Mouse (Mus musculus) liver, adult 2 months (tissue): Measurements from ENCODE around the gene Pole. TPM values are rescaled to one million over a fixed set of nuclear protein-coding genes. Genes with fewer than 3 reads are reported as not detected.

Experiments used
- DNase-seq: peaks from one replicate; pipeline ENCODE4 v3.0.0-alpha.2; 2011; ENCODE audit warnings: low read depth, low spot score; ENCODE audit errors: extremely low read depth
- H3K27ac ChIP-seq: fragments of 200-500 bp; replicated peaks from 2 replicates; pipeline ENCODE4 v1.5.1; 2012; ENCODE audit warnings: low read depth, mild to moderate bottlenecking, control low read depth, inconsistent platforms, low read length; ENCODE audit not compliant: insufficient read depth
- H3K27me3 ChIP-seq: fragments of 200-500 bp; 2 replicates; pipeline ENCODE4 v1.6.1; 2012; ENCODE audit warnings: mild to moderate bottlenecking, moderate library complexity, low read length, inconsistent platforms; ENCODE audit not compliant: control insufficient read depth, insufficient read depth
- H3K36me3 ChIP-seq: fragments of 200-500 bp; 2 replicates; pipeline ENCODE4 v1.6.1; 2012; ENCODE audit warnings: low read length, inconsistent platforms; ENCODE audit not compliant: control insufficient read depth, insufficient read depth
- H3K4me1 ChIP-seq: fragments of 200-500 bp; 2 replicates; pipeline ENCODE4 v1.6.1; 2011; ENCODE audit warnings: low read length; ENCODE audit not compliant: control insufficient read depth, insufficient read depth
- H3K4me3 ChIP-seq: fragments of 200-500 bp; 2 replicates; pipeline ENCODE4 v1.5.1; 2011; ENCODE audit warnings: low read depth, mild to moderate bottlenecking, control low read depth, low read length, moderate library complexity; ENCODE audit not compliant: insufficient read depth
- H3K79me2 ChIP-seq: fragments of 200-500 bp; 2 replicates; pipeline ENCODE4 v1.6.1; 2012; ENCODE audit warnings: inconsistent platforms, mild to moderate bottlenecking, low read length, moderate library complexity; ENCODE audit not compliant: control insufficient read depth, insufficient read depth
- H3K9ac ChIP-seq: fragments of 200-500 bp; 2 replicates; pipeline ENCODE4 v1.6.1; 2012; ENCODE audit warnings: low read depth, mild to moderate bottlenecking, control low read depth, inconsistent platforms, low read length
- CTCF ChIP-seq: fragments of 200-500 bp; IDR thresholded peaks from 2 replicates; pipeline ENCODE4 v1.5.1; 2011; ENCODE audit warnings: low read depth, low read length, control low read depth
- POLR2A ChIP-seq: fragments of 200-500 bp; IDR thresholded peaks from 2 replicates; pipeline ENCODE4 v1.6.1; 2011; ENCODE audit warnings: low read length, control low read depth; ENCODE audit not compliant: insufficient read depth; ENCODE audit errors: extremely low read depth
- WGBS: fragments of 180-500 bp; shearing (Covaris S2); methylation state at CpG from one replicate; pipeline ENCODE4 v1.1.7; 2018; 5-methylcytosine and 5-hydroxymethylcytosine counted together
- polyA plus RNA-seq: library from polyadenylated mRNA; depleted of rRNA; stranded (reverse); fragments of >200 nt; gene quantifications from 2 replicates; pipeline ENCODE4 v1.2.3, GENCODE M21; 2012
- total RNA-seq: library from RNA; depleted of rRNA; stranded (reverse); fragments of >200 nt; gene quantifications from 2 replicates; pipeline ENCODE4 v1.2.3, GENCODE M21; 2014

Pole gene
- total and polyA plus RNA-seq, 2 experiments, result 1.1 to 1.9 TPM

DNA sequence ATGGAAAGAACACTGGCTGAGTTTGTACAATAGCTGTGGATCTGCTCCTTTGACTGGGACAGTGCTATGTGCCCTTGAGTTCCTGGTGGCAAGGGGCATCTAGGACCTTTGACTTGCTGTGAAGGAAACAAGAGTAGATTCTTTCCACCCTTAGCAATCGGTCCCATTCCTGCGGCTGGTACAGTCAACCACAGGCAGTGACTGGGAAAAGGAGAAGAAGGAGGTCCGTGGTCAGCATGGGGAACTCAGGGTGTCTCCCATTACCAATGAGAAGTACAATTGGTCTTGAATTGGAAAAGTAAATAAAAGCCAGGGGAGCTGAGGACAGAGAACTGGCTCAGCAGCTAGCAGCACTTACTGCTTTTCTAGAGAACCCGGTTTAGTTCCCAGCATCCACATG lies 59.4 kb downstream of the Pole start:
- no peak for DNase-seq
- Histone ChIP-seq H3K27me3 (peaks cover 11% of the 10 kb centered on the region), H3K4me1 (0 out of 2 replicates have a peak, but pooled peaks cover 5% of the 10 kb centered on the region), H3K9ac (no peak overlapping the region), H3K4me3 (no peak overlapping the region), H3K79me2 (no peaks in the 10 kb centered on the region), H3K36me3 (no peaks in the 10 kb centered on the region), H3K27ac (no peak overlapping the region)
- no peak for TF ChIP-seq POLR2A
- TF ChIP-seq CTCF, result no peak
- WGBS, result 76% methylated on average over 4 of the region's 4 CpGs

DNA sequence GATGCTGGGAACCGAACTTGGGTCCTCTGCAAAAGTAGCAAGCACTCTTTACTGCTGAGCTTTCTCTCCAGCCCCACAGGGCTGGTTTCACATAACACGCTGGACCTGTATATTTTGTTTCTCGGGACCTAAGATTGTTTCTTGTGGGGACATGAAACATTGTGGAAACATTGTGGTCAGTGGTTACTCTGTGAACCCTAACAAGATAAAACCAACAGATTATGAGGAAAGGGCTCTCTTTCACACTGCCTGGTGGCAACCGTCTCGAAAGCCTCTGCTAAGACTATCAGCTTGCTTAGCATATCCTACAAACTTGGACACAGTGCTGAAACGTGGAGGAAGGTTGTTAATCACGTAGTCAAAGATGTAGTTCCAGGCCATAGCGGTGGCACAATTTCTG lies 60.9 kb downstream of the Pole start:
- H3K27me3 ChIP-seq, result peaks cover 8% of the 10 kb centered on the region
- no peak for TF ChIP-seq CTCF
- TF ChIP-seq POLR2A, result no peak
- no peaks in the 10 kb centered on the region for H3K36me3 ChIP-seq
- no peak overlapping the region for H3K9ac ChIP-seq
- no peak overlapping the region for H3K4me3 ChIP-seq
- no peaks in the 10 kb centered on the region for H3K79me2 ChIP-seq
- H3K4me1 ChIP-seq, result 0 out of 2 replicates have a peak, but pooled peaks cover 5% of the 10 kb centered on the region
- WGBS, result 84% methylated on average over 8 of the region's 8 CpGs
- no peak overlapping the region for H3K27ac ChIP-seq
- DNase-seq, result no peak

DNA sequence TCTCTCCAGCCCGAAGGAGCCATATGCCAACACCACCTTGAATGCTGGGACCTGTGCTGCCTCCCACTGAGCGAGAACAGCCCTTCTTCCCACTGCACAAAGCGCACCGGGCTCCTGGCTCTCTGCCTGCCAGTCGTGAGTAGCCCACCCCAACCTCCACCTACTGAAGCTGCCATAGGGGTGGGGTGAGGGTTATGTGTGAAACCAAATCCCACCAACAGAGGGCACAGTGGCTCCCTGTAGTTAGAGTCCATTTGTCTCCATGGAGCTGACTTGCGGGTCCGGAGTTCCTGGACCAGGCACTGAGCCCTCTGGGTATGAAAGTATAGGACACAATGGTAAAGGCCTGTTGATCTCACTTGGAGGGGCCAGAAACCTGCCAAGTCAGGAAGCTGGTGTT lies 68.6 kb downstream of the Pole start:
- Histone ChIP-seq H3K9ac (no peak overlapping the region), H3K27me3 (0 out of 2 replicates have a peak, but pooled peaks cover 6% of the 10 kb centered on the region), H3K36me3 (no peaks in the 10 kb centered on the region), H3K4me3 (no peak overlapping the region), H3K4me1 (no peaks in the 10 kb centered on the region), H3K79me2 (no peaks in the 10 kb centered on the region), H3K27ac (no peak overlapping the region)
- no peak for TF ChIP-seq POLR2A
- peak; percentile 59 for TF ChIP-seq CTCF
- 20% methylated on average over 7 of the region's 7 CpGs for WGBS
- no peak for DNase-seq

DNA sequence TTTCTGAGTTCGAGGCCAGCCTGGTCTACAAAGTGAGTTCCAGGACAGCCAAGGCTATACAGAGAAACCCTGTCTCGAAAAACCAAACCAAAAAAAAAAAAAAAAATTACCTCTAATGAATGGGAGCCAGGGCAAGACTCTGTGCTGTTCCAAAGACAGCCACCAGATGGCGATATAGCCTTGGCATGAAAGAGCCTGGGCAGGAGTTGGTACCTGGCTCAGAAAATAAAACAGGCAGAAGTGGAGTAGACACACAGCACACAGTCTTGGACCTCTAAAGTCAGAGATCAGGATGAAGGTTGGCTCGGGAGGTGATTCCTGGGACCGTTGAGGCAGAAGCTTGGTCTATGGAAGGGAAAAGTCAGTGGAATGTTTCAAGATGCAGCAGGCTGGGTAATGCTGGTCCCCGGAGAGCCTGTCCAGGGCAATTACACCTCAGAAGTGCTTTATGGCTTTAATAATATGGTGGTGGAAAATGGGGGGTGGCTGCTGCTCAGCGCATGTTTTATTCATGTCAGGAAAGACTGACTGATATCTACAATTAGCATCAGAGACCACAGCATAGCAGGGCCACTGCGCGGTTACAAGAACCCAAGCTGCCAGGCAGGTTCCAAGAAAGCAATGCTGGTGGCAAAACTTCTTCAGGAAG lies 71.5 kb downstream of the Pole start:
- TF ChIP-seq CTCF, result peak; percentile 76
- TF ChIP-seq POLR2A, result no peak
- Histone ChIP-seq H3K4me1 (no peaks in the 10 kb centered on the region), H3K27me3 (0 out of 2 replicates have a peak, but pooled peaks cover 6% of the 10 kb centered on the region), H3K9ac (no peak overlapping the region), H3K79me2 (no peaks in the 10 kb centered on the region), H3K36me3 (no peaks in the 10 kb centered on the region), H3K4me3 (no peak overlapping the region), H3K27ac (no peak overlapping the region)
- DNase-seq, result peak; percentile 43
- WGBS, result 40% methylated on average over 9 of the region's 9 CpGs

DNA sequence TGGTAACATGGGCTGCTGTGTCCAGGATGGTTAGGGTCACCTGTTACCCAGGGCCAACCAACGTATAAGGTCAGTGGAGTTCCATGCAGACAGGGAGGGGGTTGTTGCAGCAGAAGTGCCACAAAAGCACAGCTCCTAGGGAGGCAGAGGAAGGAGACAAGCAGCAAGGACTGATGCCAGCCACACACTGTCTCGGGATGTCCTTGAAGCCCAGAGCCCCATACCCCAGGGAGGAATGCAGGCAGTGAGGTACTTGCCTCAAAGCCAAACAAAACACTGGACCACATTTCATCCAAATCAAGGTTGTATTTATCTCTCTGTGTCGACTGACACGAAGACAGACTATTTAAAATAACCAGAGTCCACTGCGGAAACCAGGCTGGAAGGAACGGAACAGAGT lies 75.4 kb downstream of the Pole start:
- Histone ChIP-seq H3K27ac (no peak overlapping the region), H3K4me1 (no peaks in the 10 kb centered on the region), H3K36me3 (peaks cover 4% of the 10 kb centered on the region; the same call in 1 of the 2 replicates), H3K4me3 (no peak overlapping the region), H3K27me3 (no peaks in the 10 kb centered on the region), H3K79me2 (no peaks in the 10 kb centered on the region), H3K9ac (no peak overlapping the region)
- 84% methylated on average over 6 of the region's 6 CpGs for WGBS
- no peak for TF ChIP-seq CTCF
- no peak for TF ChIP-seq POLR2A
- DNase-seq, result no peak

DNA sequence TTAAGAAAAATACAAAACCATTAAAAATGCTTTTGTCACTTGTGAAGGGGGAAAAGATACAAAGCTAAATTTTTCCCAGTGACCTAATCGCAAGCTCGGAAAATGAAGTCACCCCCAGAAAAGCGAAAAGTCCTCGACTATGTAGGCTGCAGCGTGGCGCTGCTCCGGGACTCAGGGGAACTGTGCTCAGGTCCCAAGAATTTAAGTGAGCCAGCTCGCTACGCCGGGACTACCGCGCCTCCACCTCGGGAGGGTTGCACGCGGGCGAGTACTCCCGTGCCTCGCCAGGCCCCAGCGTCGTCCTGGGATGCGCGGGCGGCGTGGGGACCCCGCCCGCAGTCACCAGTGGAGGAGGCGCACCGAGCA lies 76.7 kb downstream of the Pole start:
- H3K9ac ChIP-seq, result no peak overlapping the region
- H3K4me1 ChIP-seq, result no peaks in the 10 kb centered on the region
- no peak overlapping the region for H3K4me3 ChIP-seq
- no peak overlapping the region for H3K27ac ChIP-seq
- WGBS, result 64% methylated on average over 28 of the region's 28 CpGs
- no peaks in the 10 kb centered on the region for H3K27me3 ChIP-seq
- TF ChIP-seq POLR2A (no peak), CTCF (no peak)
- DNase-seq, result no peak
- H3K79me2 ChIP-seq, result no peaks in the 10 kb centered on the region
- H3K36me3 ChIP-seq, result peaks cover 12% of the 10 kb centered on the region
